Mouse (Mus musculus) 3T3-L1 (cell line): ENCODE results near the gene Igfbp6.
"Not testable (repeated sequence)": the region's sequence is repeated elsewhere in the genome, so short reads cannot be mapped to it uniquely, and the experiment has no call there.

Experiments used
- DNase-seq: peaks from one replicate; pipeline ENCODE4 v3.0.0-alpha.2; 2015; ENCODE audit warnings: low read depth, low spot score

Gene Igfbp6

GRCm38 (mm10) chr15:102136129-102136758 is 7.9 kb upstream of the Igfbp6 start, which contains the start of gene Spryd3:
TSS of gene Spryd3 (minus strand) at chr15:102136234.
- DNase-seq, result peak; percentile 94

- peak; percentile 43 for DNase-seq
Observed at GRCm38 (mm10) chr15:102141120-102141519, 3.0 kb upstream of the Igfbp6 start.

- peak; percentile 97 for DNase-seq
Observed at GRCm38 (mm10) chr15:102142914-102143912, 949 bp upstream of the Igfbp6 start.

- no peak for DNase-seq
Observed at GRCm38 (mm10) chr15:102144726-102145125, 564 bp downstream of the Igfbp6 start.

GRCm38 (mm10) chr15:102145330-102145729 is 1.2 kb downstream of the Igfbp6 start:
- DNase-seq, result peak; percentile 98

GRCm38 (mm10) chr15:102146089-102146488 is 1.9 kb downstream of the Igfbp6 start:
- no peak for DNase-seq

GRCm38 (mm10) chr15:102146882-102147281 is 2.7 kb downstream of the Igfbp6 start:
- peak; percentile 84 for DNase-seq

GRCm38 (mm10) chr15:102147674-102148402 is 3.7 kb downstream of the Igfbp6 start:
- DNase-seq, result no peak

- DNase-seq, result no peak
Observed at GRCm38 (mm10) chr15:102149561-102149960, 5.4 kb downstream of the Igfbp6 start.

- peak; percentile 73 for DNase-seq
Observed at GRCm38 (mm10) chr15:102150301-102151135, 6.4 kb downstream of the Igfbp6 start, which contains the start of gene Soat2. TSS of gene Soat2 (plus strand) at chr15:102150526.

GRCm38 (mm10) chr15:102152646-102153045 is 8.5 kb downstream of the Igfbp6 start:
- DNase-seq, result no peak

- not testable (repeated sequence) for DNase-seq
Observed at GRCm38 (mm10) chr15:102155006-102155405, 10.8 kb downstream of the Igfbp6 start.

- no peak for DNase-seq
Observed at GRCm38 (mm10) chr15:102156836-102157235, 12.7 kb downstream of the Igfbp6 start.

- no peak for DNase-seq
Observed at GRCm38 (mm10) chr15:102160415-102161060, 16.4 kb downstream of the Igfbp6 start.

- DNase-seq, result no peak
Observed at GRCm38 (mm10) chr15:102163900-102164693, 19.9 kb downstream of the Igfbp6 start.

- no peak for DNase-seq
Observed at GRCm38 (mm10) chr15:102165468-102166100, 21.4 kb downstream of the Igfbp6 start.

- peak; percentile 97 for DNase-seq
Observed at GRCm38 (mm10) chr15:102167620-102168021, 23.5 kb downstream of the Igfbp6 start.

GRCm38 (mm10) chr15:102169064-102169463 is 24.9 kb downstream of the Igfbp6 start:
- no peak for DNase-seq

- no peak for DNase-seq
Observed at GRCm38 (mm10) chr15:102173581-102173980, 29.4 kb downstream of the Igfbp6 start.
